Mouse (Mus musculus) embryonic facial prominence, embryonic 13.5 days (tissue): Measurements from ENCODE around the gene Smcr8. TPM values are rescaled to one million over a fixed set of nuclear protein-coding genes. Genes with fewer than 3 reads are reported as not detected.

Source experiments
- ATAC-seq: fragments of 200-750 bp; cut with Nextera tagmentation; 2 replicates; pipeline ENCODE4 v1.8.0; 2017; ENCODE audit warnings: low read depth; ENCODE audit not compliant: insufficient number of reproducible peaks, insufficient read depth, low FRiP score, low TSS enrichment
- H3K27ac ChIP-seq: fragments of 300-500 bp; sonication (generic); 2 replicates; pipeline ENCODE4 v1.5.1; 2015; ENCODE audit warnings: moderate library complexity, mild to moderate bottlenecking, inconsistent platforms
- H3K27me3 ChIP-seq: fragments of 300-500 bp; sonication (generic); 2 replicates; pipeline ENCODE4 v1.6.1; 2015; ENCODE audit warnings: mild to moderate bottlenecking, inconsistent platforms
- H3K36me3 ChIP-seq: fragments of 300-500 bp; sonication (generic); 2 replicates; pipeline ENCODE4 v1.6.1; 2015; ENCODE audit warnings: mild to moderate bottlenecking, inconsistent platforms
- H3K4me1 ChIP-seq: fragments of 300-500 bp; sonication (generic); 2 replicates; pipeline ENCODE4 v1.6.1; 2015; ENCODE audit warnings: inconsistent platforms
- H3K4me2 ChIP-seq: fragments of 300-500 bp; sonication (generic); 2 replicates; pipeline ENCODE4 v1.6.1; 2015; ENCODE audit warnings: moderate library complexity, mild to moderate bottlenecking, inconsistent platforms
- H3K4me3 ChIP-seq: fragments of 300-500 bp; sonication (generic); 2 replicates; pipeline ENCODE4 v1.5.1; 2015; ENCODE audit warnings: mild to moderate bottlenecking, inconsistent platforms
- H3K9ac ChIP-seq: fragments of 300-500 bp; sonication (generic); 2 replicates; pipeline ENCODE4 v1.6.1; 2015; ENCODE audit warnings: mild to moderate bottlenecking, inconsistent platforms
- H3K9me3 ChIP-seq: fragments of 300-500 bp; sonication (generic); 2 replicates; pipeline ENCODE4 v1.6.1; 2016; ENCODE audit warnings: inconsistent platforms
- WGBS: fragments of 180-500 bp; shearing (Covaris S2); methylation state at CpG from one replicate; pipeline ENCODE4 v1.1.7; 2015; ENCODE audit warnings: mixed read lengths; 5-methylcytosine and 5-hydroxymethylcytosine counted together
- polyA plus RNA-seq: library from polyadenylated mRNA; unstranded; fragments of >200 nt; fragmentation: Nextera tagmentation; extraction: Ambion mirVana; gene quantifications from 2 replicates; pipeline ENCODE4 v1.2.1, GENCODE M21; 2015

The Smcr8 gene
- 6.2 and 6.4 TPM in 2 replicates for polyA plus RNA-seq

DNA sequence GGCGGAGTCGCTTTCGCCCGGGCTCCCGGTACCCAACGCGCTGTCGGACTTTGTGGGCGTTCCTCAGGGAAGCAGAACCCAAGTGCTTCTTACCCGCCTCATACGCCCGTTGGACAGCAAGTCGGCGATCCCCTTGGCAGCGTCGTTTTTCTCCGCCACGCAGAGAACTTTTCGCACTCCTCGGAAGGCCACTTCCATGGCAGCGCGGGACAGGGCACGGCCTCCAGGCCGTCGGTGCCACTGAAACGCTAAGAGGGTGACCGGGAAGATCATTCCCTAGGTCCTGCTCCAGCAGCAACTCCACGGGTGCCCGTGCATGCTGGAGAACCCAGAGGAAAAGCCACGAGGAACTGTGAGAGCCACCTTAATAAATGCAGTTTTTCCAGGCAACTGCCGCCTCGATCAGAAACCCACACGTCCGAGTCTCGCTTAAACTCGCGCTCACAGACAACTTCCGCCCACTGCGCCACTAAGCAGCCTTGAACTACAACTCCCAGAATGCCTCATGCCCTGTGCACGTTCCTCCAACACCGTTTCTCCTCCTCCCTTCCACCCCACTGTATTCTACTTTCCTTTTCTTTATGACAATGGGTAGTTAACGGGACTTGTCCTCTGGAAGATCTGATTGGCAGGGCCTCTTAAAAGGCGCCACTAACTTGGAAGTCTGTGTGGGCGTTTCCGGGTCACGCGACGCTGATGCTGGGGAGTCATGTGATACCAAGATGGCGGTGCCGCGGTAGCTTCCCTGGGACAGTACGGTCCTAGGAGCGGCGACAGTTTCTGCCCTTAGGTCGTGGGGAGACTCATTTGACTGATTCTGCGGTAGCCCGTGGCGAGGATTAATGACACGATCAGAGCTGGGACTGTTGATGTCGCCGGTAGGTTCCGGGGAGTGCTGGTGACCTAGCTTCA lies at the start of gene Smcr8, which contains the start of gene Top3a:
TSS of gene Smcr8 (plus strand) at position 696 of the 912 bp plus-strand sequence.
TSS of gene Top3a (minus strand) at position 537 of the 912 bp plus-strand sequence.
- peaks cover 33% of the 10 kb centered on the region for H3K36me3 ChIP-seq
- H3K4me2 ChIP-seq = peak within 1 kb of the TSS; percentile 73
- H3K4me1 ChIP-seq = peaks cover 62% of the 10 kb centered on the region
- peak within 1 kb of the TSS; percentile 92 for H3K27ac ChIP-seq
- WGBS = under 1% methylated on average over 62 of the region's 62 CpGs
- H3K4me3 ChIP-seq = peak within 1 kb of the TSS; percentile 64
- ATAC-seq = peak; percentile 94
- no peaks in the 10 kb centered on the region for H3K27me3 ChIP-seq
- peak within 1 kb of the TSS; percentile 86 for H3K9ac ChIP-seq
- no peaks in the 10 kb centered on the region for H3K9me3 ChIP-seq

DNA sequence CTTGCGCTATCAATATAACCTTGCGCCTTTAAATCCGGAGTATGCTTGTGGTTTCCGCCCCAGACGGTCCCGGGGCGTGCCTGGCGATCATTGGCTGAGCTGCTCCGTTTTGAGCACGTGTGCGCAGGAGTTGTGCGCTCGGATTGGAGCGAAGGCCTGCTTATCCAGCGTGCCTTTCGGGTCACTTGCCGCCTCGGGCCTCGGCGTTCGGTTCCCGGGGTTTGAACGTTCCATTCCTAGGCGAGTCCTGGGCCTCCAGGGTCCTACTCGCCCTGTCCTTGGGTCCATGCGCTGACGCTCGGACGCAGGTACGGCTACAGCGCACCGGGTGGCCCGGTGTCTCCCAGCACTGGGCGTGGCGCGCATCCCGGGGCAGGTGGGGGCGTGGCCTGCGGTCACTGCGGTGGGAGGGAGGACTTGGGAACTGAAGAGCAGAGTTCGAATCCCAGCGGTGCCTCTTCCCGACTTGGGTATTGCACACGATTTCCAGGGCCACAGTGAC lies 49.0 kb upstream of the Smcr8 start, which contains the start of gene Mief2:
TSS of gene Mief2 (plus strand) at position 139 of the 502 bp plus-strand sequence.
- Histone ChIP-seq H3K4me1 (peaks cover 27% of the 10 kb centered on the region), H3K36me3 (peaks cover 45% of the 10 kb centered on the region), H3K9ac (peak within 1 kb of the TSS; percentile 81), H3K27ac (peak within 1 kb of the TSS; percentile 89), H3K4me3 (peak within 1 kb of the TSS; percentile 81), H3K4me2 (peak within 1 kb of the TSS; percentile 72), H3K9me3 (no peaks in the 10 kb centered on the region), H3K27me3 (no peaks in the 10 kb centered on the region)
- peak; percentile 84 for ATAC-seq
- under 1% methylated on average over 44 of the region's 44 CpGs for WGBS

DNA sequence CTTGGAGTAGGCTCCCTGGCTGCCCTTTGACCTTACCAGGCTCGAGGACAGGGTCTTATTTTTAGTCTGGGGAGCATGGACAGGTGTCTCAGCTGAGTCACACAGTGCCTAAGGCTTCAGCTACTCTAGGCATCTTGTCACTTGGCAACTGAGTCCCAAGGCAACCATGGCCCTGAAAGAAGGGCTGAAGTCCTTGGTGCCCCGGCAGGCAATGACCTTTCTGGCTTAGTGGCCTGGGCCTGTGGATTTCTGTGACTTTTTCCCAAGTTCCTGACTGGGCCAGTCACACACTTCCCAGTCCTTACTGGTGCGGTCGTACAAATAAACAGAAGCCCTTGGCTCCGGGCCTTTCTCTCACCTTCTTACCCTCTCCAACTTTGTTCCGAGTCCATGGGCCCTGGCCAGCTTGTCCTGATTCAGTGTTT lies 48.1 kb upstream of the Smcr8 start:
- no peak overlapping the region for H3K27ac ChIP-seq
- 77% methylated on average over 6 of the region's 6 CpGs for WGBS

GRCm38 (mm10) chr11:60730169-60730568 lies 47.2 kb upstream of the Smcr8 start:
- H3K4me2 ChIP-seq = no peak overlapping the region
- H3K9me3 ChIP-seq = no peaks in the 10 kb centered on the region
- WGBS = 84% methylated on average over 9 of the region's 9 CpGs
- no peak for ATAC-seq
- H3K4me1 ChIP-seq = peaks cover 27% of the 10 kb centered on the region
- peaks cover 38% of the 10 kb centered on the region for H3K36me3 ChIP-seq
- H3K27me3 ChIP-seq = no peaks in the 10 kb centered on the region
- no peak overlapping the region for H3K27ac ChIP-seq
- H3K4me3 ChIP-seq = no peak overlapping the region
- no peak overlapping the region for H3K9ac ChIP-seq

More for the DNA sequence above, 48.1 kb upstream of the Smcr8 start:
- ATAC-seq = no peak
- Histone ChIP-seq H3K4me2 (peak overlapping the region; percentile 72), H3K9me3 (no peaks in the 10 kb centered on the region), H3K36me3 (peaks cover 45% of the 10 kb centered on the region), H3K27me3 (no peaks in the 10 kb centered on the region), H3K4me1 (peaks cover 27% of the 10 kb centered on the region), H3K9ac (peak overlapping the region; percentile 73), H3K4me3 (peak overlapping the region; percentile 81)

- H3K4me3 ChIP-seq = no peak overlapping the region
- H3K27me3 ChIP-seq = no peaks in the 10 kb centered on the region
- no peak overlapping the region for H3K4me2 ChIP-seq
- 88% methylated on average over 14 of the region's 14 CpGs for WGBS
- H3K4me1 ChIP-seq = peaks cover 23% of the 10 kb centered on the region
- ATAC-seq = no peak
- no peak overlapping the region for H3K27ac ChIP-seq
- H3K9me3 ChIP-seq = no peaks in the 10 kb centered on the region
- H3K36me3 ChIP-seq = peaks cover 38% of the 10 kb centered on the region
- no peak overlapping the region for H3K9ac ChIP-seq
These were observed 46.1 kb upstream of the Smcr8 start for GRCm38 (mm10) chr11:60731251-60731650.

DNA sequence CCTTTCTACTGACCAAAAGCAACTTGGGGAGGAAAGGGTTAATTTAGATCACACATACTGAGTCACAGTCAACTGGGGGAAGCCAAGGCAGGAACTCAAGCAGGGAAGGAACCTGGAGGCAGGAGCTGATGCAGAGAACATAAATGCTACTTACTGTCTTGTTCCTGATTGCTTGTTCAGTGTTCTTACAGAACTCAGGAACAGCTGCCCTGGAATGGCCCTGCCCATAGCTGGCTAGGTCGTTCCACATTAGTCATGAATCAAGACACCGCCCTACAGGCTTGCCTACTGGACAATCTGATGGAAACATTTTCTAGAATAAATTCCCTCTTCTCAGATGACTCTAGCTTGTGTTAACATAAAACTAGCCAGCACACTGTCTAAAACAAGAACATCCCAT lies 43.1 kb upstream of the Smcr8 start:
- Histone ChIP-seq H3K4me1 (peaks cover 5% of the 10 kb centered on the region), H3K4me3 (no peak overlapping the region), H3K27me3 (no peaks in the 10 kb centered on the region), H3K9ac (no peak overlapping the region), H3K27ac (no peak overlapping the region), H3K36me3 (peaks cover 48% of the 10 kb centered on the region), H3K4me2 (no peak overlapping the region), H3K9me3 (no peaks in the 10 kb centered on the region)
- no peak for ATAC-seq
- 84% methylated on average over 2 of the region's 2 CpGs for WGBS

DNA sequence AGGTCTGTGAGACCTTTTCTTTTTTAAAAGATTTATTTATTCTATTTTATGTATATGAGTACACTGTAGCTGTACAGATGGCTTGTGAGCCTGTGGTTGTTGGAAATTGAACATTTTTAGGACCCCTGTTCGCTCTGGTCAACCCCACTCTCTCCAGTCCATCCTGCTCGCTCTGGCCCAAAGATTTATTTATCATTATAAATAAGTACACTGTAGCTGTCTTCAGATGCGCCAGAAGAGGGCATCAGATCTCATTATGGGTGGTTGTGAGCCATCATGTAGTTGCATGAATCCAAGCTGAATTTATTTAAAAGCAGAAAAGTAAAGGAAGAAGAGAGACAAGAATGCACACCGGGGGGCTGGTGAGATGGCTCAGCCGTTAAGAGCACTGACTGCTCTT lies 42.1 kb upstream of the Smcr8 start:
- ATAC-seq = no peak
- Histone ChIP-seq H3K36me3 (peaks cover 55% of the 10 kb centered on the region), H3K4me3 (no peak overlapping the region)

GRCm38 (mm10) chr11:60736491-60736890 lies 40.8 kb upstream of the Smcr8 start:
- H3K9ac ChIP-seq = no peak overlapping the region
- no peaks in the 10 kb centered on the region for H3K9me3 ChIP-seq
- no peak overlapping the region for H3K4me2 ChIP-seq
- no peak overlapping the region for H3K27ac ChIP-seq
- no peaks in the 10 kb centered on the region for H3K4me1 ChIP-seq
- H3K27me3 ChIP-seq = no peaks in the 10 kb centered on the region
- H3K4me3 ChIP-seq = no peak overlapping the region
- peaks cover 55% of the 10 kb centered on the region for H3K36me3 ChIP-seq
- 77% methylated on average over 3 of the region's 3 CpGs for WGBS
- ATAC-seq = no peak

More for the DNA sequence above, 42.1 kb upstream of the Smcr8 start:
- H3K4me2 ChIP-seq = no peak overlapping the region
- WGBS = 80% methylated on average over 5 of the region's 5 CpGs
- no peaks in the 10 kb centered on the region for H3K4me1 ChIP-seq
- H3K27me3 ChIP-seq = no peaks in the 10 kb centered on the region
- no peaks in the 10 kb centered on the region for H3K9me3 ChIP-seq
- no peak overlapping the region for H3K27ac ChIP-seq
- no peak overlapping the region for H3K9ac ChIP-seq

DNA sequence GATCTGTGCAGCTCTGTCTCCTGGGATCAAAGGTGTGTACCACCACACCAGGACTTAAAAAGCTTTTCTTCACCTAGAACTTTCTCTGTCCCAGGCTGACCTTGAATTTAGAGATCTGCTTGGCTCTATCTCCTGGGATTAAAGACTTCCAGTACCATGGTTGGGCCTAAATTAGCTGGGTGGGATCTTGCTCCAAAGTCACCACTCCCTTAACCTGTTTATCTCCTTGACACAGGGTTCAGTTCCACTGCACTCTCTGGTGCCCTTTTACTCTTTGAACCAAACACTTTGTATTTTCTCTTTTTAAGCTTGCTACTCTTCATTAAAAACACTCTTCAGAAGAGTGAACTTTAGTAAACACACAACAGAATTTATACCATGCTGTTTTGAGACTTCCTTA lies 39.9 kb upstream of the Smcr8 start:
- no peak for ATAC-seq
- no peaks in the 10 kb centered on the region for H3K4me1 ChIP-seq
- no peaks in the 10 kb centered on the region for H3K9me3 ChIP-seq
- no peak overlapping the region for H3K4me2 ChIP-seq
- no peak overlapping the region for H3K27ac ChIP-seq
- no peak overlapping the region for H3K9ac ChIP-seq
- peaks cover 59% of the 10 kb centered on the region for H3K36me3 ChIP-seq
- H3K4me3 ChIP-seq = no peak overlapping the region
- H3K27me3 ChIP-seq = no peaks in the 10 kb centered on the region

DNA sequence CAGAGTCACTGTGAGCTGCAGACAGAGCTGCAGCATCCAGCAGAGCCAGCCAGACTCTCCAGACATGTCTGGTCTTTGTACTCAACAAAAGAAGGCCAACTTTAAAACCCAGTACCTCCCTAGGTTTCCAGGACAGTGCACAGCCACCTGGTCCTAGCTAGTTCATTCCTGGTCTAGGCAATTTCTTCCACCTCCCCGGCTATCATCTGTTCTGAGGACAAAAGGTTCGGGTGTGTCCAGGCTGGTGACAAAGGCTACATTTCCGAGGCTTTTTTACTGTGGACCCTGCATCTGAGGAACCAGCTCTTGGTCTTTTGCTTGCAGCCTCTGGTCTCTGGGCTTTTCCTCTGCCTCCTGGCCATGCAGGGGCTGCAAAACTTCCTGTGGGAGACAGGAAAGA lies 37.0 kb upstream of the Smcr8 start:
- H3K4me3 ChIP-seq = no peak overlapping the region
- no peak overlapping the region for H3K9ac ChIP-seq
- H3K9me3 ChIP-seq = no peaks in the 10 kb centered on the region
- peaks cover 70% of the 10 kb centered on the region for H3K36me3 ChIP-seq
- H3K27me3 ChIP-seq = no peaks in the 10 kb centered on the region
- no peak overlapping the region for H3K4me2 ChIP-seq
- 82% methylated on average over 3 of the region's 3 CpGs for WGBS
- H3K27ac ChIP-seq = no peak overlapping the region
- no peaks in the 10 kb centered on the region for H3K4me1 ChIP-seq
- ATAC-seq = no peak

DNA sequence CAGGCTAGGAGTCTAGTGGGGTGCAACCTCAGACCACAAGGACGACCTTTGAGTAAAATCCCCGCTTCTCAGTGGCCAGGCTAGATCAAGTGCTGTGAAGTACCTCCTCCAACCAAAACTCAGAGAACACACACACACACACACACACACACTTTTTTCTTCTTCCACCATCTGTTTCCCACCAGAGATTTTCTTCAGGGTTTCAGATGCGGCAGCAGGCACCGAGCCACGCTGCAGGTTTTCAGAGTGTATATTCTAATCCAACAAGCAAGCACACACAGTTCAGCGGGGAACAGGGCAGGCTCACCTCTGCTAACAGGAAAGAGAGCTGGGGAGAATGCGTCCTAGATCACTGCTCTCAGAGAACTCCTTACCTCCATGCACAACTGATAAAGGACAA lies 21.8 kb upstream of the Smcr8 start:
- 89% methylated on average over 7 of the region's 7 CpGs for WGBS
- Histone ChIP-seq H3K36me3 (peaks cover 88% of the 10 kb centered on the region), H3K4me3 (no peak overlapping the region), H3K27me3 (no peaks in the 10 kb centered on the region), H3K9ac (no peak overlapping the region), H3K4me2 (no peak overlapping the region), H3K4me1 (no peaks in the 10 kb centered on the region), H3K9me3 (no peaks in the 10 kb centered on the region), H3K27ac (no peak overlapping the region)
- no peak for ATAC-seq

- Histone ChIP-seq H3K36me3 (peaks cover 66% of the 10 kb centered on the region), H3K27me3 (no peaks in the 10 kb centered on the region), H3K4me1 (no peaks in the 10 kb centered on the region), H3K9ac (no peak overlapping the region), H3K4me2 (no peak overlapping the region), H3K9me3 (no peaks in the 10 kb centered on the region), H3K27ac (no peak overlapping the region), H3K4me3 (no peak overlapping the region)
- WGBS = 86% methylated on average over 3 of the region's 3 CpGs
- no peak for ATAC-seq
These were observed 15.6 kb upstream of the Smcr8 start for GRCm38 (mm10) chr11:60761681-60762080.
